Comparison of ENCODE assay signal across 25 mouse cellular contexts in genomic region chr15:13560920-13561319, GRCm38 (mm10).
DNase-seq lines count a peak whose midpoint lies in the region; ATAC-seq lines count a peak whose summit lies in the region.
"Had no signal": no experiment of that assay in that cellular context is flagged by ENCODE, and none has a peak within 500 bp of the region (broad histone marks: within the 10 kb centered on the region; RNA-seq: fewer than 3 reads in every experiment).

No protein-coding gene starts in this region.

- ATAC-seq in hindbrain, embryonic 14.5 days (ENCODE audit: low FRiP score) = 0 out of 2 replicates have a peak, but pooled peaks have one; percentile 48
- peak; percentile 42; the same call in 1 of the 2 replicates for ATAC-seq in midbrain, embryonic 16.5 days
- ATAC-seq: forebrain, embryonic 16.5 days; midbrain, embryonic 13.5 days had no signal

- H3K9me3 ChIP-seq in hindbrain, embryonic 14.5 days (ENCODE audit: control insufficient read depth, low read length) = no peaks in the 10 kb centered on the region
- H3K9me3 ChIP-seq in hindbrain, embryonic 10.5 days = no peaks in the 10 kb centered on the region
- no peaks in the 10 kb centered on the region for H3K9me3 ChIP-seq in midbrain, embryonic 16.5 days (replicated peaks; ENCODE audit: control insufficient read depth, low read length, poor library complexity, severe bottlenecking)
- H3K9me3 ChIP-seq in midbrain, embryonic 10.5 days (replicated peaks) = no peaks in the 10 kb centered on the region
- H3K9me3 ChIP-seq: G1E; limb, embryonic 10.5 days; midbrain, embryonic 13.5 days; neural tube, embryonic 13.5 days had no signal

- DNase-seq in cerebellum, postnatal 14 days = peak; percentile 17 to 48
- DNase-seq in cerebellum, adult 11-12 months = no peak
- DNase-seq in hindbrain, embryonic 14.5 days (ENCODE audit: low spot score) = no peak
- DNase-seq in hindbrain, embryonic 10.5 days (ENCODE audit: low spot score) = no peak
- DNase-seq in midbrain, embryonic 10.5 days (ENCODE audit: low spot score) = no peak
- DNase-seq in kidney, adult 18-20 months = no peak
- DNase-seq: adrenal gland, postnatal 14 days; B cell, adult 2 months; cerebellum, adult 18-20 months; gastrocnemius, postnatal 14 days; kidney, adult 8-10 months; kidney, postnatal 10 days; liver; right cerebral cortex, adult 18-20 months; right cerebral cortex, postnatal 4 days; thymus, postnatal 14 days had no signal

- no peak overlapping the region for H3K9ac ChIP-seq in hindbrain, embryonic 14.5 days
- H3K9ac ChIP-seq in midbrain, embryonic 16.5 days (ENCODE audit: low read depth, low read length) = no peak overlapping the region
- H3K9ac ChIP-seq: midbrain, embryonic 13.5 days; neural tube, embryonic 13.5 days had no signal

- H3K4me2 ChIP-seq in hindbrain, embryonic 14.5 days (replicated peaks) = no peak overlapping the region
- no peak overlapping the region for H3K4me2 ChIP-seq in midbrain, embryonic 16.5 days (ENCODE audit: low read length)
- H3K4me2 ChIP-seq: midbrain, embryonic 13.5 days; neural tube, embryonic 13.5 days had no signal

- H3K4me1 ChIP-seq in hindbrain, embryonic 14.5 days (replicated peaks; ENCODE audit: control insufficient read depth, insufficient read depth, low read length) = no peaks in the 10 kb centered on the region
- no peaks in the 10 kb centered on the region; the same call in 1 of the 2 replicates for H3K4me1 ChIP-seq in hindbrain, embryonic 10.5 days (replicated peaks)
- no peaks in the 10 kb centered on the region for H3K4me1 ChIP-seq in midbrain, embryonic 16.5 days (ENCODE audit: control insufficient read depth, insufficient read depth, low read length)
- 0 out of 2 replicates have a peak, but pooled peaks cover 3% of the 10 kb centered on the region for H3K4me1 ChIP-seq in midbrain, embryonic 10.5 days
- H3K4me1 ChIP-seq: limb, embryonic 10.5 days; midbrain, embryonic 13.5 days; neural tube, embryonic 13.5 days had no signal

- no peak overlapping the region for H3K4me3 ChIP-seq in hindbrain, embryonic 14.5 days (replicated peaks; ENCODE audit: low read length)
- no peak overlapping the region for H3K4me3 ChIP-seq in hindbrain, embryonic 10.5 days
- H3K4me3 ChIP-seq in midbrain, embryonic 16.5 days (ENCODE audit: low read depth, low read length) = no peak overlapping the region
- H3K4me3 ChIP-seq in midbrain, embryonic 10.5 days = no peak overlapping the region
- H3K4me3 ChIP-seq: left cerebral cortex, adult 2 months; limb, embryonic 10.5 days; midbrain, embryonic 13.5 days; myocyte; neural tube, embryonic 13.5 days had no signal

- no peaks in the 10 kb centered on the region for H3K27me3 ChIP-seq in hindbrain, embryonic 14.5 days (ENCODE audit: control insufficient read depth, insufficient read depth, low read length)
- no peaks in the 10 kb centered on the region for H3K27me3 ChIP-seq in hindbrain, embryonic 10.5 days (ENCODE audit: insufficient read depth, poor library complexity, severe bottlenecking)
- H3K27me3 ChIP-seq in midbrain, embryonic 16.5 days (ENCODE audit: control insufficient read depth, insufficient read depth, low read depth, low read length) = no peaks in the 10 kb centered on the region
- H3K27me3 ChIP-seq in midbrain, embryonic 10.5 days (ENCODE audit: low read depth, poor library complexity, severe bottlenecking) = no peaks in the 10 kb centered on the region
- H3K27me3 ChIP-seq: CH12.LX; midbrain, embryonic 13.5 days; neural tube, embryonic 13.5 days had no signal

- no peaks in the 10 kb centered on the region for H3K36me3 ChIP-seq in hindbrain, embryonic 14.5 days (replicated peaks; ENCODE audit: control insufficient read depth, insufficient read depth)
- no peaks in the 10 kb centered on the region for H3K36me3 ChIP-seq in hindbrain, embryonic 10.5 days
- H3K36me3 ChIP-seq in midbrain, embryonic 16.5 days (ENCODE audit: control insufficient read depth, insufficient read depth, low read length) = no peaks in the 10 kb centered on the region
- H3K36me3 ChIP-seq in midbrain, embryonic 10.5 days = no peaks in the 10 kb centered on the region
- H3K36me3 ChIP-seq: G1E; limb, embryonic 10.5 days; midbrain, embryonic 13.5 days; neural tube, embryonic 13.5 days had no signal

- H3K27ac ChIP-seq in hindbrain, embryonic 14.5 days = no peak overlapping the region
- no peak overlapping the region for H3K27ac ChIP-seq in hindbrain, embryonic 10.5 days
- H3K27ac ChIP-seq in midbrain, embryonic 16.5 days (ENCODE audit: low read length) = no peak overlapping the region
- no peak overlapping the region for H3K27ac ChIP-seq in midbrain, embryonic 10.5 days (replicated peaks)
- H3K27ac ChIP-seq: left cerebral cortex, adult 2 months; limb, embryonic 10.5 days; midbrain, embryonic 13.5 days; neural tube, embryonic 13.5 days had no signal

Comparison
In these comparisons a context has a peak if more than half of its experiments do, and no peak if none do; other contexts are left out.
1. DNase-seq: peak in cerebellum, postnatal 14 days (2 of 2); none in cerebellum, adult 11-12 months (single experiment), hindbrain, embryonic 14.5 days (single experiment), hindbrain, embryonic 10.5 days (single experiment), midbrain, embryonic 10.5 days (single experiment) and kidney, adult 18-20 months (single experiment).